Mouse (Mus musculus) small intestine, adult 2 months (tissue): Measurements from ENCODE around the gene Pde4b. TPM values are rescaled to one million over a fixed set of nuclear protein-coding genes. Genes with fewer than 3 reads are reported as not detected.

ENCODE experiments used
- H3K27ac ChIP-seq: fragments of 200-500 bp; 2 replicates; pipeline ENCODE4 v1.5.1; 2012; ENCODE audit warnings: low read depth, low read length, control low read depth, inconsistent platforms; ENCODE audit not compliant: insufficient read depth
- H3K27me3 ChIP-seq: fragments of 200-500 bp; 2 replicates; pipeline ENCODE4 v1.6.1; 2012; ENCODE audit warnings: mild to moderate bottlenecking, moderate library complexity, low read length, inconsistent platforms; ENCODE audit not compliant: control insufficient read depth, insufficient read depth
- H3K36me3 ChIP-seq: fragments of 200-500 bp; 2 replicates; pipeline ENCODE4 v1.6.1; 2012; ENCODE audit warnings: mild to moderate bottlenecking, low read length, control low read depth, inconsistent platforms; ENCODE audit not compliant: control insufficient read depth, insufficient read depth
- H3K4me1 ChIP-seq: fragments of 200-500 bp; 2 replicates; pipeline ENCODE4 v1.6.1; 2012; ENCODE audit warnings: low read length, inconsistent platforms, mixed read lengths; ENCODE audit not compliant: control insufficient read depth, insufficient read depth, insufficient read length
- H3K4me3 ChIP-seq: fragments of 200-500 bp; 2 replicates; pipeline ENCODE4 v1.5.1; 2012; ENCODE audit warnings: low read depth, mild to moderate bottlenecking, control low read depth, inconsistent platforms, low read length, moderate library complexity
- CTCF ChIP-seq: fragments of 200-500 bp; IDR thresholded peaks from 2 replicates; pipeline ENCODE4 v1.5.1; 2012; ENCODE audit warnings: low read depth, mild to moderate bottlenecking, control low read depth, inconsistent platforms, low read length, moderate library complexity, mixed read lengths; ENCODE audit not compliant: insufficient replicate concordance, insufficient read length; ENCODE audit errors: extremely low read depth
- POLR2A ChIP-seq: fragments of 200-500 bp; IDR thresholded peaks from 2 replicates; pipeline ENCODE4 v1.6.1; 2012; ENCODE audit warnings: low read depth, mild to moderate bottlenecking, control low read depth, inconsistent platforms, low read length, moderate library complexity
- WGBS: fragments of 180-500 bp; shearing (Covaris S2); methylation state at CpG from one replicate; pipeline ENCODE4 v1.1.7; 2018; 5-methylcytosine and 5-hydroxymethylcytosine counted together
- polyA plus RNA-seq: library from polyadenylated mRNA; depleted of rRNA; stranded (reverse); fragments of >200 nt; gene quantifications from 2 replicates; pipeline ENCODE4 v1.2.3, GENCODE M21; 2012

Pde4b gene
- polyA plus RNA-seq, 1 experiment, result 2.5 TPM

DNA sequence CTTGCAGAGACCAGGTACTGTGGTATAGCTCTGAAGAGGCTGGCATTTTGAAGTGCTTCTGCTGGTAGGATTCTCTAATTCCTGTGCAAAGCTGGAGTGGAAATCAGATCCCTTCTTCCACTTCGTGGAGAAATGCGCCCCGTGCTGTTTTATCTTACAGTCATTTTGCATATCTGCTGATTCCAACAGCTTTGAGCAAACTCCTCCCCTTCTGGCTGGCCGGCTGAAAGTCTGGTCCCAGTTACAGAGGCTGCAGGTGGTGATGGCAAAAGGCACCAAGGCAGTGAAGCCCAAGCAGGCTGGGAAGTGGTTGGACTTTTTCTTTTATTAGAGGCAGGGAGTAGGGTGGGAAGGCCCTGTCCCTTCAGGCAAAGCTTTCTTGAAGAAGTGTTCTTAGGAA lies 481.2 kb downstream of the Pde4b start:
- peak overlapping the region; percentile 70 for H3K27ac ChIP-seq
- TF ChIP-seq CTCF (no peak), POLR2A (no peak; the same call in 1 of the 2 replicates)
- H3K36me3 ChIP-seq, result no peaks in the 10 kb centered on the region
- under 1% methylated on average over 4 of the region's 4 CpGs for WGBS
- H3K27me3 ChIP-seq, result no peaks in the 10 kb centered on the region
- peaks cover 11% of the 10 kb centered on the region; the same call in 1 of the 2 replicates for H3K4me1 ChIP-seq
- H3K4me3 ChIP-seq, result peak overlapping the region; percentile 21

DNA sequence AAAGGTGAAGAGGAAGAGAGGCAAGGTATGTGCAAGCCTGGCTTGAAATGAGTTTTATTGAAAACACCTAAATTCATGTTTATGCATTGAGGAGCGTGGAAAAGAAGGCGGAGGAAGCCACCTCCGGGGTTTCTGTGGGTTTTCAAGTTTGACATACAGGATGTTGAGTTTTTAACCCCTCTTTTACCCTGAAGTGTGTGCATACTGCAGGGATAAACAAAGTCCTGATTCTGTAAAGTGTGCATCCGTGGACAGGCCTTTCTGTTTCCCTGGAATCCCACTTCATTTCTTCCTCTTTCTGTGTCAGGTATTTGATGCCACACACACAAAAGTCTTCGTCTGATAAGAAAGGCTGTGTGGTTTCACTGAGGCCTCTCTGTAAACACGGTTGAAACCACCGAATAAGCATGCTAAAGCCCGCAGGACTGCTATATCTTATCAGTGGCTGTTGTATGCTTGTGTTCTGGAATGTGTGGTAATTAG lies 481.8 kb downstream of the Pde4b start:
- H3K27me3 ChIP-seq, result no peaks in the 10 kb centered on the region
- H3K27ac ChIP-seq, result peak overlapping the region; percentile 70
- H3K36me3 ChIP-seq, result no peaks in the 10 kb centered on the region
- no peak overlapping the region for H3K4me3 ChIP-seq
- WGBS, result 12% methylated on average over 8 of the region's 8 CpGs
- peaks cover 11% of the 10 kb centered on the region; the same call in 1 of the 2 replicates for H3K4me1 ChIP-seq
- no peak for TF ChIP-seq CTCF
- TF ChIP-seq POLR2A, result no peak

DNA sequence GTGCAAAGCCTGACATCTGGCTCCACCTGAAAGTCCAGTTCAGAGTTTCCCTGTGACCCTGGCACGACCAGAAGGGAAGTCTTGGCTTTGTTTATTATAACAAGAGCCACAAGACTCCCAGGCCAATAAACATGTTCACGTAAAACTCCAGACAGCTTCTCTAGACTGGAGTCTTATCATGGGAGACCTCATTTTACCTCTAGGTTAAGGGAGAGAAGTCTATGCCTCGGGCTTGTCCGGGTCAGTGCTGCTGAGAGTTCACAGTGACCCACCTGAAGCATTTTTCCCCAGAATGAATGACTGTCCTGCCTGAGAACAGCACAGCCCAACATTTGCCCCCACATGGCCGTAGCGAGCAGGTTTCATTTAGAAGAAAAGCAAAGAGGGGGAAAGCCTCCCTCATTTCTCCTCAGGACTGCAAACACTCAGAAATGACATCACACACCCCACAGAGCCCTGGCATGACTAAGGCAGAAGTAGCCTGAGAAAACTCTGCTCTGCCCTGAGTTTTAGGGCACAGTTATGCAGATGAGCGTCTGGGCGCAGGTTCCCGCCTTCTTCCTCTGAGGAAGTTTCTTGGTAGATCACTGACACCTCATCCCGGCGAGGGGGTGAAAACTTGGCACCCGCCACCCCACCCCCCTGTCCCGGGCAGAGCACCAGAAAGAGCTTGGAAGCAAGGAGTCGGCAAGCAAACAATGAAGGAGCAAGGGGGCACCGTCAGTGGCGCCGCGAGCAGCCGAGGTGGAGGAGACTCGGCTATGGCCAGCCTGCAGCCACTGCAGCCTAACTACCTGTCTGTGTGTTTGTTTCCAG lies 482.8 kb downstream of the Pde4b start:
- TF ChIP-seq POLR2A, result 0 out of 2 replicates have a peak, but pooled peaks have one; percentile 26
- no peak for TF ChIP-seq CTCF
- H3K4me1 ChIP-seq, result peaks cover 11% of the 10 kb centered on the region; the same call in 1 of the 2 replicates
- WGBS, result under 1% methylated on average over 20 of the region's 20 CpGs
- H3K36me3 ChIP-seq, result no peaks in the 10 kb centered on the region
- peak overlapping the region; percentile 82 for H3K4me3 ChIP-seq
- no peaks in the 10 kb centered on the region for H3K27me3 ChIP-seq
- peak overlapping the region; percentile 96 for H3K27ac ChIP-seq

DNA sequence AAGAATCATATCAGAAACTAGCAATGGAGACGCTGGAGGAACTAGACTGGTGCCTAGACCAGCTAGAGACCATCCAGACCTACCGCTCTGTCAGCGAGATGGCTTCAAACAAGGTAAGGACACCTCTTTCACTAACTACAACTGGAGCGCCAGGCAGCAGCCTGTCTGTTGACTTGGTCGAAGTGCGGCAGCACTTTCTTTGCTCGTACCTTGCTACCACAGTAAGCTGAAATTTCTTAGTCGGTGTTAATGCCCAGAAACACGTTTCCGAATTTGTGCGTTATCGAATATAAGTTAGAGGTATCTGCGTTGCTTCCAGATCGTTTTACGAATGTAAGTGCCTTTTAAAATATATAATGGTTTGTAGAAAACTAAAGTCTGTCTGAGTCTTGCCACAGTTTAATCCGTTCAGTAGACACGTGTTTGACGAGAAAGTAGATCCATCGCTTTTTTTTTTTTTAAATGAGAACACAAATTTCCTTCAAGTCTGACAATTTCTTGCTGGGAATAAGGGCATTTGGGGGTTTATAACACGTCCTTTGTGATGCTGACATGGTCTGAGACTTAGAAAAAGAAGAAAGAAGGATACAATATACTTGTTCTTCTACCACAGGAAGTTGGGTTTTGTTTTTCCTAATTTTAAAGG lies 483.5 kb downstream of the Pde4b start:
- Histone ChIP-seq H3K4me3 (peak overlapping the region; percentile 82), H3K4me1 (peaks cover 11% of the 10 kb centered on the region; the same call in 1 of the 2 replicates), H3K36me3 (no peaks in the 10 kb centered on the region), H3K27ac (peak overlapping the region; percentile 96), H3K27me3 (no peaks in the 10 kb centered on the region)
- TF ChIP-seq POLR2A (0 out of 2 replicates have a peak, but pooled peaks have one; percentile 22), CTCF (no peak)
- 1% methylated on average over 20 of the region's 20 CpGs for WGBS

DNA sequence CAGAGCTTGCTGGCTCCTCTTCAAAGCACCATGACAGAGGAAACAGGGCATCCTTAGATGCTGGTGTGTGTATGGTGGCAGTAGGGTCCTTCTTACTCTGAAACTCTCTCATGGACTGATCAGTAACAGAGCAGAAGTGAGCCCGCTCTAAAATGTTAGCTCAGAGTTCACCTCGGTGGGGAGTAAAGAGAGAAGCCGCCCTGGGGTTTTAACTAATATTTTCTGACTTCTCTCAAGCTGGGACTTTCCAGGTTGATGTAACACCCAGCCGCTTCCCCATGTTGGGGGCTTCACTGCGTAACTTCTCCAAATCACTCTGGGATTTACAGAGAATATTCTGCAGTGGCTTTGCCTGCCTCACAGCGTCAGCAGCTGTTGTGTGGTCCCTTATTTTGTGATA lies 484.7 kb downstream of the Pde4b start:
- Histone ChIP-seq H3K27me3 (no peaks in the 10 kb centered on the region), H3K4me1 (peaks cover 11% of the 10 kb centered on the region; the same call in 1 of the 2 replicates), H3K36me3 (no peaks in the 10 kb centered on the region), H3K4me3 (peak overlapping the region; percentile 54), H3K27ac (peak overlapping the region; percentile 92)
- WGBS, result 51% methylated on average over 6 of the region's 6 CpGs
- no peak for TF ChIP-seq CTCF
- no peak for TF ChIP-seq POLR2A

DNA sequence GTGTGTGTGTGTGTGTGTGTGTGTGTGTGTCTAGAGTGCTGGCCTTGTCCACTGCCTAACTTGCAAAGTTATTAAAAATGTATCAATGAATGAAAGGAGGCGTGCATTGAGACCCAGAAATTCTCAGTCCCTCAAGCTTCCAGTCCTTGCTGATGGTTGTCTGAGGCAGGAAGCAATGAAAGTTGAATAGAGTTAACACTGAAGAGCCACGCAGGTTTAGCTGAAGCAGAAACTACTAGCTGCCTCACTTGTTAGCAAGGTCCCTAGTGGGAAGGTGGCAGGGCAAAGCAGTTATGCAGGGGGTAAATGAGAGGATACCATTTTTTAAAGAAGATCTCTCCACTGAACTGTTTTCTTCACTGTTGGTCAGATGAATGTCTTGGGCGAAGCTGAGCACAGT lies 485.2 kb downstream of the Pde4b start:
- no peak for TF ChIP-seq CTCF
- TF ChIP-seq POLR2A, result no peak
- WGBS, result 69% methylated on average over 3 of the region's 3 CpGs
- no peaks in the 10 kb centered on the region for H3K36me3 ChIP-seq
- H3K27me3 ChIP-seq, result no peaks in the 10 kb centered on the region
- no peak overlapping the region for H3K4me3 ChIP-seq
- peak overlapping the region; percentile 92 for H3K27ac ChIP-seq
- H3K4me1 ChIP-seq, result peaks cover 10% of the 10 kb centered on the region; the same call in 1 of the 2 replicates

DNA sequence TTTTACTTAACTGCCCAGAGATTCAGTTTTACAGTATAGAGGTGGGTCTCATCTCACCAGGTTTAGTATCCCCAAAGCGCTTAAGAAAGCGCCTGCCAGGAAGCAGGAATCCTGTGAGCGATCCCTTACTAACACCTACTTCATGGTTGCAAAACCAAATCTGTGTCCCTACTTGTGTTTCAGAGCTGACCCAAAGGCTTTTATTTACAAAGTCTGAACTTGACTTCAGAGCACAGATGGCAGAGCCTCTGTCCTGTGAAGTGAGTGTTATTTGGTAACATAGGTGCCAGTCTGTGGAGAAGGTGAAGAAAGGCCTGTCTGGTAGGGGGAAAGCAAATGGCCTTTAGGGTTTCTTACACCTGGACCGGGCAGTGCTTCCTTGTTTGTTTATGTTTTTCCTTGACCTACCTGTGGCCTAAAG lies 486.0 kb downstream of the Pde4b start:
- Histone ChIP-seq H3K4me1 (peaks cover 8% of the 10 kb centered on the region), H3K27me3 (no peaks in the 10 kb centered on the region), H3K36me3 (no peaks in the 10 kb centered on the region), H3K27ac (peak overlapping the region; percentile 92), H3K4me3 (no peak overlapping the region)
- no peak for TF ChIP-seq CTCF
- TF ChIP-seq POLR2A, result no peak
- 73% methylated on average over 4 of the region's 4 CpGs for WGBS
